Comparison of ENCODE assay signal across 21 mouse cellular contexts in the genomic region with DNA sequence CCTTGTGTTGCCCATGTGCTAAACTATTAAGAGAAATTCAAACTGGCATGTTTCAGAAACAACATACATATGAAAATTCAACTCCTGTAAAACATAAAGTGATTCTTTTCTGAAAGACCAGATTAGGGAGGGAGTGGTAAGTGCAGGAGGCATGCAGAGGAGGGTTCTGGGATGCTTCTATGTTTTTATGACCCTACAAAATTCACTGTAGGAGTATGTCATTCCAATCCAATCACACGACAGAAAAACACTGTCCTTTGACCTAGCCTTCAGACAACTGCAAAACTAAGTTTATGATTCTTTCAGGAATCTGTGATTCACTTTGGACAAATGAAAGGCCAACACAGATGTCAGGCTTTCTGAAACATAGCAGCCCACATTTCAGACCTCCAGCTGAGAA.
DNase-seq lines count a peak whose midpoint lies in the region; ATAC-seq and TF ChIP-seq lines count a peak whose summit lies in the region.
"Had no signal": no experiment of that assay in that cellular context is flagged by ENCODE, and none has a peak within 500 bp of the region (broad histone marks: within the 10 kb centered on the region; RNA-seq: fewer than 3 reads in every experiment).

No protein-coding gene starts in this region.

- no peaks in the 10 kb centered on the region for H3K4me1 ChIP-seq in kidney, embryonic 15.5 days
- no peaks in the 10 kb centered on the region for H3K4me1 ChIP-seq in kidney, postnatal 0 days (replicated peaks; ENCODE audit: insufficient read depth, low read length)
- H3K4me1 ChIP-seq in kidney, adult 2 months (ENCODE audit: control insufficient read depth, insufficient read depth, low read length), result no peaks in the 10 kb centered on the region
- no peaks in the 10 kb centered on the region for H3K4me1 ChIP-seq in embryonic fibroblast, embryonic 13.5 days (ENCODE audit: control insufficient read depth, insufficient read depth, low read length)
- H3K4me1 ChIP-seq: embryonic facial prominence, embryonic 10.5 days; embryonic facial prominence, embryonic 12.5 days; forebrain, embryonic 10.5 days; forebrain, embryonic 12.5 days had no signal

- no peak overlapping the region for H3K4me3 ChIP-seq in kidney, embryonic 15.5 days (replicated peaks)
- no peak overlapping the region for H3K4me3 ChIP-seq in kidney, postnatal 0 days (replicated peaks; ENCODE audit: low read depth, low read length)
- no peak overlapping the region for H3K4me3 ChIP-seq in kidney, adult 2 months (ENCODE audit: insufficient read depth, low read depth, low read length)
- H3K4me3 ChIP-seq in embryonic fibroblast, embryonic 13.5 days (ENCODE audit: insufficient read depth, low read length), result no peak overlapping the region
- H3K4me3 ChIP-seq: embryonic facial prominence, embryonic 10.5 days; embryonic facial prominence, embryonic 12.5 days; erythroblast, embryonic 14.5 days; forebrain, embryonic 10.5 days; forebrain, embryonic 12.5 days had no signal

- no peak overlapping the region for H3K9ac ChIP-seq in kidney, embryonic 15.5 days
- no peak overlapping the region for H3K9ac ChIP-seq in kidney, postnatal 0 days (ENCODE audit: low read depth, low read length)
- H3K9ac ChIP-seq: embryonic facial prominence, embryonic 12.5 days; forebrain, embryonic 12.5 days had no signal

- H3K9me3 ChIP-seq in kidney, embryonic 15.5 days (replicated peaks), result no peaks in the 10 kb centered on the region
- H3K9me3 ChIP-seq in kidney, postnatal 0 days (replicated peaks; ENCODE audit: low read length), result no peaks in the 10 kb centered on the region
- H3K9me3 ChIP-seq: embryonic facial prominence, embryonic 10.5 days; embryonic facial prominence, embryonic 12.5 days; forebrain, embryonic 10.5 days; forebrain, embryonic 12.5 days had no signal

- no peaks in the 10 kb centered on the region for H3K36me3 ChIP-seq in kidney, embryonic 15.5 days
- no peaks in the 10 kb centered on the region for H3K36me3 ChIP-seq in kidney, postnatal 0 days (ENCODE audit: insufficient read depth, low read length)
- no peaks in the 10 kb centered on the region for H3K36me3 ChIP-seq in kidney, adult 2 months (ENCODE audit: control insufficient read depth, insufficient read depth, low read length)
- H3K36me3 ChIP-seq: embryonic facial prominence, embryonic 10.5 days; embryonic facial prominence, embryonic 12.5 days; forebrain, embryonic 10.5 days; forebrain, embryonic 12.5 days had no signal

- peak; percentile 62; the same call in 1 of the 2 replicates for ATAC-seq in kidney, embryonic 15.5 days (replicated peaks; ENCODE audit: low FRiP score)
- ATAC-seq in kidney, postnatal 0 days (replicated peaks; ENCODE audit: low FRiP score, low read depth), result peak; percentile 69; the same call in 1 of the 2 replicates
- ATAC-seq: forebrain, embryonic 14.5 days; forebrain, embryonic 16.5 days had no signal

- no peaks in the 10 kb centered on the region for H3K27me3 ChIP-seq in kidney, embryonic 15.5 days
- no peaks in the 10 kb centered on the region for H3K27me3 ChIP-seq in kidney, postnatal 0 days (ENCODE audit: insufficient read depth, low read length)
- no peaks in the 10 kb centered on the region for H3K27me3 ChIP-seq in kidney, adult 2 months (replicated peaks; ENCODE audit: control insufficient read depth, insufficient read depth, low read length)
- H3K27me3 ChIP-seq: embryonic facial prominence, embryonic 12.5 days; forebrain, embryonic 12.5 days had no signal

- H3K27ac ChIP-seq in kidney, embryonic 15.5 days, result no peak overlapping the region
- H3K27ac ChIP-seq in kidney, postnatal 0 days, result 0 out of 2 replicates have a peak overlapping the region, but pooled peaks have one; percentile 47
- no peak overlapping the region for H3K27ac ChIP-seq in kidney, adult 2 months (ENCODE audit: insufficient read depth, low read depth, low read length)
- peak overlapping the region; percentile 47; the same call in 1 of the 2 replicates for H3K27ac ChIP-seq in embryonic fibroblast, embryonic 13.5 days (ENCODE audit: insufficient read depth, low read length)
- H3K27ac ChIP-seq: embryonic facial prominence, embryonic 10.5 days; embryonic facial prominence, embryonic 12.5 days; forebrain, embryonic 10.5 days; forebrain, embryonic 12.5 days had no signal

- no peak for TF ChIP-seq CTCF in kidney, postnatal 0 days (IDR thresholded peaks at IDR 0.05; ENCODE audit: low read depth)
- TF ChIP-seq CTCF in kidney, adult 2 months (conservative IDR thresholded peaks at IDR 0.05; ENCODE audit: insufficient read depth, insufficient read length, low read depth, low read length), result no peak
- no peak for TF ChIP-seq CTCF in embryonic fibroblast, embryonic 13.5 days (IDR thresholded peaks at IDR 0.05; ENCODE audit: borderline replicate concordance, insufficient read depth, low read length)

- WGBS in kidney, embryonic 15.5 days, result 11% methylated on average over 1 of the region's 1 CpGs
- 25% methylated on average over 1 of the region's 1 CpGs for WGBS in kidney, postnatal 0 days
- whole genome bisulfite sequencing in kidney, adult 2 months, result 14% methylated on average over 1 of the region's 1 CpGs

- no peak for TF ChIP-seq POLR2A in kidney, adult 2 months (IDR thresholded peaks at IDR 0.05; ENCODE audit: low read depth, low read length)
- no peak for TF ChIP-seq POLR2A in embryonic fibroblast, embryonic 13.5 days (IDR thresholded peaks at IDR 0.05; ENCODE audit: low read depth, low read length)

- no peak for DNase-seq in kidney, postnatal 10 days
- peak; percentile 74 for DNase-seq in kidney, postnatal 0 days (ENCODE audit: low spot score)
- DNase-seq in kidney, adult 2 months, result no peak
- no peak for DNase-seq in adrenal gland, postnatal 25 days
- DNase-seq: adrenal gland, adult 2 months; adrenal gland, postnatal 10 days; adrenal gland, postnatal 36 days; cerebellum, adult 11-12 months; cerebellum, adult 2 months; cerebellum, adult 9-10 months; cerebellum, postnatal 10 days; cerebellum, postnatal 25 days had no signal

- no peak overlapping the region for H3K4me2 ChIP-seq in kidney, embryonic 15.5 days
- H3K4me2 ChIP-seq in kidney, postnatal 0 days (ENCODE audit: low read length), result no peak overlapping the region
- H3K4me2 ChIP-seq: embryonic facial prominence, embryonic 12.5 days; forebrain, embryonic 12.5 days had no signal

Comparison
In these comparisons a context has a peak if more than half of its experiments do, and no peak if none do; other contexts are left out.
1. H3K27ac ChIP-seq: peak in kidney, postnatal 0 days (single experiment) and embryonic fibroblast, embryonic 13.5 days (single experiment); none in kidney, embryonic 15.5 days (single experiment) and kidney, adult 2 months (single experiment).